Mouse (Mus musculus): ENCODE data around the gene Vps51.
A peak's percentile ranks its signal among the peaks of the same experiment; 100 is the strongest.

Vps51 gene

GRCm38 (mm10) chr19:6047154-6047898 is 29.7 kb downstream of the Vps51 start:
- peak; percentile 61 for DNase-seq

DNA sequence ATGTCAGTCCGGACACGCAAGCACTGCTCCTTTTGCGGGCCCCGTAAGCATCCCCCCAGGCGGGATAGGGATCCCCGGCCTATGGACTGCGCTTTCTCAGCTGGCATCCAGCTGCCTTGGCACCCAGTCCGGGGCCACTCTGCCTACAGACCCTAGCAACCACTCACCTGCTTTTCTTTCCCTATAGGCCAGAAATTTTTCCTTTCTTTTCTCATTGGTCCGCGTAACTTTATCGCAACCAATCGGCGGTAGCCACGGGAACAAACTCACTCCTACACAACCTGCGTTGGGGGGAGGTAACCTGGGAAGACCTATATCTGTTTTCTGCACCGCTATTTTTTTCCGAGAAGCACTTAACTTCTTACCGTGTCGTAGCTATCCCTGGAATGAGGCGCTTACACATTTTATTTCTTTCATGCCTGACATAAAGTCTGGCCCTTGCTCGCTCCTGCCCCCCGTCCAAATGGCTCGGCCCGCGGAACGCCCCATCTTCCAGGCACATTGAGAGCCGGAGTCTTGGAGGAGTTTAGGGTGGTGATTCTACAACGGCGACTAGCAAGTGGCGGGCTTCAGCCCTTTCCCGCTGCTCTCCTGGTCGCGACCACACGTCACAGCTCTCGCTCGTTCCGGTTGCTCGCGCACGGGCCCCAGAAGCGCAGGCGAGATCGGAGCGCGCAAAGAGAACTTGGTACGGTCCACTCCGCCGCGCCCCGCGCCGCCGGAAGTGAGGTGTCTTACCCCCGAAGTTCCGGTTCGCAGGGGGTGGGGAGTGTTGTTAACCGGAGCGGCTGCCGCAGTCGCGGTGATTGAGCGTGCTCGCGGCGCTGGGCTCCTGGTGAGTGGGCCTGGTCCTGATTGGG is 30.5 kb downstream of the Vps51 start, which contains the start of gene Syvn1:
Gene Syvn1 (plus strand): TSS at position 283 of the 860 bp plus-strand sequence.
- peak; percentile 95 for DNase-seq

GRCm38 (mm10) chr19:6045366-6046293 is 31.4 kb downstream of the Vps51 start:
- peak; percentile 46 for DNase-seq

GRCm38 (mm10) chr19:6044102-6044501 is 32.9 kb downstream of the Vps51 start:
- peak; percentile 43 for DNase-seq

GRCm38 (mm10) chr19:6042293-6042692 is 34.7 kb downstream of the Vps51 start:
- peak; percentile 29 for DNase-seq

DNA sequence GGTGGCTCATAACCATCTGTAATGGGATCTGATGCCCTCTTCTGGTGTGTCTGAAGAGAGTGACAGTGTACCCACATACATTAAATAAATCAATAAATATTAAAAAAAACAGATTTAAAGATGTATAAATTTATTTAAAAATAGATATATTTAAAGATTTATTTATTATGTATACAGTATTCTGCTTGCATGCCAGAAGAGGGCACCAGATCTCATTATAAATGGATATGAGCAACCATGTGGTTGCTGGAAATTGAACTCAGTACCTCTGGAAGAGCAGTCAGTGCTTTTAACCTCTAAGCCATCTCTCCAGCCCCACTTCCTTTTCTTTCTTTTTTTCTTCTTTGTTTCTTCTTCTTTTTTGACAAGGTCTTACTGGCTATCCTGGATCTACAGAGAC is 37.0 kb downstream of the Vps51 start:
- DNase-seq, result no peak

GRCm38 (mm10) chr19:6038326-6038725 is 38.7 kb downstream of the Vps51 start:
- DNase-seq, result no peak

GRCm38 (mm10) chr19:6037695-6038094 is 39.3 kb downstream of the Vps51 start:
- no peak for DNase-seq

DNA sequence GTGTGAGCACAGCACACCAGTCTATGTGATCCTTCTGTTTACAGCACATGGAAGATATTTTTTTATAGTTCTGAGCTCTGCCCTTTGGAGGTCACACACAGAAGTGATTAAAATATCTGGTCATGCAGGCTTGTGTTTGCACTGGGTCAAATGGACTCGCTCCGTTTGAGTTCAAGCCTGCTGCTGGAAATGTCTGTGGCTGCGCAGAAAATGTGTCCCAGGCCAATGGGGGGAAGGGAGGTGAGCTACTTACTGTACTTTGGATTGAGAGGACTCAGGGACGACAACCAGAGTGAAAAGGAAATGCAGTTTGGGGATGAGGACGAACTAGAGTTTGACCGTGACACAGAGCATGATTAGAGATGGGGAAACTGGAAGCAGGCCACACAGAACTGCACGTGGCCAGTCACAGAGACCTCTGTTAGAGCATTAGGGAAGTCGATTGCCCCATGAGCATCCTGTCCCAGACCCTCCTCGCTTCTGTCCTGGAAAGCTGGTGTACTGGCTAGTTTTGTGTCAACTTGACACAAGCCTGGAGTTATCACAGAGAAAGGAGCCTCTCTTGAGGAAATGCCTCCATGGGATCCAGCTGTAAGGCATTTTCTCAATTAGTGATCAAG is 41.0 kb downstream of the Vps51 start:
- DNase-seq, result no peak

DNA sequence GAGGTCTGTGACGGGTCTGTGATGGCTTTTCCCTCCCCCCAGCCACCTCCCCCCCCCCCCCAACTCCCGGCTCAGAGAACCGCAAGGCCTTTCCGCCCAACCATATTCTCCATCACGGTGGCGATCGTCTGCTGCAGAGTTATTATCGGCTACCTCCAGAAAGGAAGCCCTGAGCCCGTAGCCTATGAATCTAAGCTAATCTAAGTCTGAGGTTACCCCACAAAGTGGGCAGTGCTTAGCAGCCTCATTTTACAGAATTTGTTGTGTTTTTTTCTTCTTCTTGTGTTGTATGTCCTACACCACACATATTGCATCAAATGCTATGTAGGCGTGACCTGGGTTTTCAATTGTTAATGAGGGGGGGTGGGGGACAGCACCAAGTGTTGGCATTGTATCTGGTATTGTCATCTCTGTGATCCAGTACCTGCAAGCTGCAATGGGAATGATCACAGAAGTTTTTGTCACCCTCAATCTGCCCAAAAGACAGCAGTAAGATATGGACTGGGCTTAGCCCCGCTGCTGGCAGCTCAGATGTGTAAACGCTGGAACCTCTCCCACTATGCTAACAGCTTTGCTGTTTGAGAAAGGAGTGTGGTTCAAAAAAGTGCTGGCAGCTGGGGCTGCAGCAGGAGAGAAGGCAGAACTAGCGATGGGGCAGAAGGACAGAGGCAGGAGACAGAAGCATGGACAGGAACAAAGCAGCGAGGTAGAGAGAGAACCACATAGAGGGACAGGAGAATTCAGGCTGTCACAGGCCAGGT is 46.3 kb downstream of the Vps51 start:
- DNase-seq, result no peak

DNA sequence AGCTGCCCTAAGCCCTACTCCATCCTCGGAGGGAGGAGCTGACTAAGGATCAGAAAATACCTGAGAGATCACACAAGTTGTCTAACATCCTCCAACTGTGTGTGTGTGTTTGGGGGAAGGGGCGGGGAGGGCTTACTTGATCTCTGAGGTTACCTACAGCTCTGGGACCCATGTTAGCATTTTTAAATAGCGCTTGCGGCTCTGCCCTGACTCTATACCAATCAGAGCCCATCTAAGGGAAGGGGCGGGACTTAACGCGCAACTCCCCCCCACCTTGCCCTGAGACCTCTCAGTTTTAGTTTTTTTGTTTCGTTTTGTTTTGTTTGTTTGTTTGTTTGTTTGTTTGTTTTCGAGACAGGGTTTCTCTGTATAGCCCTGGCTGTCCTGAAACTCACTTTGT is 47.6 kb downstream of the Vps51 start:
- DNase-seq, result no peak

GRCm38 (mm10) chr19:6028991-6029390 is 48.0 kb downstream of the Vps51 start:
- DNase-seq, result no peak

GRCm38 (mm10) chr19:6023930-6024329 is 53.1 kb downstream of the Vps51 start:
- no peak for DNase-seq

DNA sequence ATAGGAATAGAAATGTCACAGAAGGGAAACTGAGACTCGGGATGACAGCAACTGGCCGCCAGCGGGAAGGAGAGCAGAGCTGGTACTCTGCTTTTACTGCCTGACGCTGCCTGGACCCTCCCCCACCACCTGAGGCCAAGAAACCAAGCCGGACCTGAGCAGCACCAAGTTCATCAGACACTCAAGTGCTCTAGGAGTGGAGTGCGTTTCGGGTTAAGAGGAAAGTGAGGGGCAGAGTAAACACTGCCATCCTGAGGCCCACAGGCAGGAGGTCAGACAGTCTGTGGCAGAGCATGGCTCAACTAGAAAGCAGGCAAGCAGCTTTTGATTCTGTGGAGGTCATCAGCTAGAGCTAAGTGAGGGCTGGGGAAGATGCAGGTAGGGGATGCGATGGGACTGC is 54.0 kb downstream of the Vps51 start:
- DNase-seq, result no peak

DNA sequence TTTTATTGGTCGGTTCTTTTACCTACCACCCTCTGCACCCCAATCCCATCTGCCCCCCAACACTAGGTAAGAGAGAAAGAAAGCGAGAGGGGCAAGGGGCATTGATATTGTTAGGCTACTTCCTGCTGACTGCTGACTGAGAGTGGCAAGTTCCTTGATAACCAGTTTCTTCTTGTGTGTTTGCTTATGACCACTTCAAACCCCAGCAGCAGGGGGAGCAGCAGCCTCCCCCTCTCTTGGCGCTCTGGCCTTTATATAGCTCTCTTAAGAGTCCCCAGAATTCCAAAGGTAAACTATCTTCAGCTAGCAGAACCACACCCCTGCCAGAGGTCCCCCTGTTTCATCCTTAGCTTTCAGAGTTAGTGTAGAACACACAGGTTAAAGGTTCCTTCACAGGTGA is 56.8 kb downstream of the Vps51 start:
- DNase-seq, result no peak

DNA sequence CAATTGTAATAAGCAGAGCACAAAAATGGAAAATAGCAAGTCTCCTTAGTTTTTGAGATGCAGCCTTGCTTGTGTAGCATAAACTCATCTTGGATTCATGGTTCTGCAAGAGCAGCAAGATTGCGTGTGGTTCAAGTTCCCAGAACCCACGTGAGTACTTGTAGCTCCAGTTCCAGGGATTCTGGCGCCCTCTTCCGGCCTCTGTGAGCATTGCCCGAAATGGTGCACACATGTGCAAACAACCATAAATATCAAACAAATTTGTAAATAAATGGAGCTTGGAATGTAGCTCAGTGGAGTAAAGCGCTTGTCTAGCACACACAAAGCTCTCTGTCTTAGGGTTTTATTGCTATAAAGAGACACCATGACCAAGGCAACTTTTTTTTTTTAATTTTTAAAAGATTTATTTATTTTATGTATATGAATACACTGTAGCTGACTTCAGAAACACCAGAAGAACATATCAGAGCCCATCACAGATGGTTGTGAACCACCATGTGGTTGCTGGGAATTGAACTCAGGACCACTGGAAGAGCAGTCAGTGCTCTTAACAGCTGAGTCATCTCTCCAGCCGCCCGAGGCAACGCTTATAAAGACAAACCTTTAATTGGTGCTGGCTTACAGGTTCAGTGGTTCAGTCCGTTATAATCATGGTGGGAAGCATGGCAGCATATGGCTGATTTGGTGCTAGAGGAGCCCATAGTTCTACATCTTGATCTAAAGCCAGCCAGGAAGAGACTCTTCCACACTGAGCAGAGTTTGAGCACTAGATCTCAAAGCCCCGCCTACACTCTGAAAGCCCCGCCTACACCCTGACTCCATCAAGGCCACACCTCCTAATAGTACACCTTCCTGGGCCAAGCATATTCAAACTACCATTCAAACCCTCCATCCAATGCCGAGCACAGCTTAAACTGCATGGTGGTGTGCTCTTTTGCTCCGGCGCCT is 58.6 kb downstream of the Vps51 start:
- DNase-seq, result peak; percentile 93
